Mouse (Mus musculus) bone marrow, adult 2 months (tissue): ENCODE results near the gene Tent4a.

Source experiments
- CTCF ChIP-seq: fragments of 200-500 bp; IDR thresholded peaks from 2 replicates; pipeline ENCODE4 v1.5.1; 2011; ENCODE audit warnings: low read length, control low read depth; ENCODE audit not compliant: control insufficient read depth, insufficient read depth
- POLR2A ChIP-seq: fragments of 200-500 bp; IDR thresholded peaks from 2 replicates; pipeline ENCODE4 v1.6.1; 2011; ENCODE audit warnings: low read depth, mild to moderate bottlenecking, control low read depth, low read length, borderline replicate concordance; ENCODE audit not compliant: control insufficient read depth

DNA sequence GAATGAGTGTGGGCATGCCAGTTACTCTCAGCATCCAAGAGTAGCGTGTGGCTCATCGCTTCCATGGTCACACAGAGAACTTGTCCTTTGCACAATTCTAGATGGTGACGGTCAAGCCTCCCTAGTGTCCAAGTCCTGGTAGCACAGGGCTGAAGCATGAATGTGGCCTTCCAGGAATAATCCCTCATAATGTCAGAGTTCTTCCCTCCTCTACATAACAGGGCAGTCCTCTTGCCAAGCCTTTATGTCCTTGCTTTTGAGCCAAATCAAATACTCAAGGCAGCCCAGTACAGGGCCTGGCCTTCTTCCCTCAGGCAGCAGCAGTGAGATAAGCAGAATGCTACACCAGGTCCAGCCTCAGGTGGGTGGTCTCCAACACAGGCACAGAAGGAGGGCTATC, 26.8 kb downstream of the Tent4a start:
- TF ChIP-seq POLR2A (no peak), CTCF (no peak)
